Mouse (Mus musculus): ENCODE data around the gene Ndufs3. TPM values are rescaled to one million over a fixed set of nuclear protein-coding genes. Genes with fewer than 3 reads are reported as not detected.

Ndufs3 gene
- 213 and 219 TPM in 2 replicates for polyA plus RNA-seq (2015; fragmentation: Nextera tagmentation; extraction: Ambion mirVana)

- ATAC-seq (replicated peaks): peak; percentile 94
- Histone ChIP-seq H3K9ac (replicated peaks) (peak within 1 kb of the TSS; percentile 89), H3K4me3 (peak within 1 kb of the TSS; percentile 81), H3K4me1 (peaks cover 36% of the 10 kb centered on the region), H3K9me3 (no peaks in the 10 kb centered on the region), H3K27me3 (no peaks in the 10 kb centered on the region), H3K27ac (replicated peaks) (peak within 1 kb of the TSS; percentile 93), H3K36me3 (peaks cover 43% of the 10 kb centered on the region), H3K4me2 (replicated peaks) (peak within 1 kb of the TSS; percentile 56)
- WGBS: under 1% methylated on average over 42 of the region's 43 CpGs
These were observed at the start of gene Ndufs3, which contains the start of gene Kbtbd4 for GRCm38 (mm10) chr2:90904076-90904855. Gene Ndufs3, minus strand, starts transcription at chr2:90904827. Gene Kbtbd4, plus strand, starts transcription at chr2:90904740.

- 24% methylated on average over 3 of the region's 3 CpGs for WGBS
- ATAC-seq (replicated peaks): no peak
- Histone ChIP-seq H3K4me1 (peaks cover 28% of the 10 kb centered on the region), H3K4me2 (replicated peaks) (no peak overlapping the region), H3K4me3 (no peak overlapping the region), H3K27ac (replicated peaks) (no peak overlapping the region), H3K9me3 (no peaks in the 10 kb centered on the region), H3K36me3 (no peaks in the 10 kb centered on the region), H3K27me3 (no peaks in the 10 kb centered on the region), H3K9ac (replicated peaks) (no peak overlapping the region)
These were observed 48.8 kb upstream of the Ndufs3 start for GRCm38 (mm10) chr2:90953461-90953860.

DNA sequence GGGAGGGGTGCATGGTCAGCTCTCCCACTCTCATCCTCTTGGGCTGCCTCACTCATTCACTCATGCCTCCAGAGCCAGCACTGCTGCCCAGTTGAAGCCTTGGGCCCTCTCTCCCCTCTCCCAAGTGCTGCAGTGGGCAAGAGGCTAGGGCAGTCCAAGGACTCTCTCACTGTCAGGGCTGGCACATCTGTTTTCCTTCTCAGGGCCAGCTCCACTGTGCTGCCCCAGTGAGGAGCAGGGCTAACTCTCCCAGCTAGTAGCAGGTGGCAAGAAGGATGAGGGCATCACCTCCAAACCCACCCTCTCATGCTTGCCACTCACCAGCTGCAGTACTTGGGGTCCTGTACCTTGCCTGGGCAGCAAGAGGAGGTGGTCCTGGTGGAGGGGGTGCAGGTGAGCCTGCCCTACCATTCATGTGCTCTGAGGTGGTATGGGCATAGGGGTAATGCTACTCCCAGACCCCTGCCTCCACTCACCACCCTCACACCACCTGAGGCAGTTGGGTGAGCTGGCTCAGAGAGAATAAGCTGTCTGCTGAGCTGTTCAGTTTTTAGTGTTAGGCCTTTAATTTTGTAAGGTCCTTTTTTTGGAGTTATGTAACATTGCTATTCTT, 46.1 kb upstream of the Ndufs3 start:
- H3K36me3 ChIP-seq: no peaks in the 10 kb centered on the region
- no peak overlapping the region for H3K4me2 ChIP-seq (replicated peaks)
- H3K27ac ChIP-seq (replicated peaks): no peak overlapping the region
- ATAC-seq (replicated peaks): 0 out of 2 replicates have a peak, but pooled peaks have one; percentile 35
- no peak overlapping the region for H3K9ac ChIP-seq (replicated peaks)
- no peaks in the 10 kb centered on the region for H3K27me3 ChIP-seq
- no peak overlapping the region for H3K4me3 ChIP-seq
- peaks cover 15% of the 10 kb centered on the region for H3K4me1 ChIP-seq
- H3K9me3 ChIP-seq: no peaks in the 10 kb centered on the region

- Histone ChIP-seq H3K9me3 (no peaks in the 10 kb centered on the region), H3K4me3 (no peak overlapping the region), H3K4me1 (peaks cover 10% of the 10 kb centered on the region), H3K36me3 (no peaks in the 10 kb centered on the region), H3K27me3 (no peaks in the 10 kb centered on the region), H3K27ac (replicated peaks) (no peak overlapping the region), H3K9ac (replicated peaks) (no peak overlapping the region), H3K4me2 (replicated peaks) (no peak overlapping the region)
- WGBS: 92% methylated on average over 5 of the region's 5 CpGs
- ATAC-seq (replicated peaks): no peak
These were observed 45.5 kb upstream of the Ndufs3 start for GRCm38 (mm10) chr2:90950149-90950548.

DNA sequence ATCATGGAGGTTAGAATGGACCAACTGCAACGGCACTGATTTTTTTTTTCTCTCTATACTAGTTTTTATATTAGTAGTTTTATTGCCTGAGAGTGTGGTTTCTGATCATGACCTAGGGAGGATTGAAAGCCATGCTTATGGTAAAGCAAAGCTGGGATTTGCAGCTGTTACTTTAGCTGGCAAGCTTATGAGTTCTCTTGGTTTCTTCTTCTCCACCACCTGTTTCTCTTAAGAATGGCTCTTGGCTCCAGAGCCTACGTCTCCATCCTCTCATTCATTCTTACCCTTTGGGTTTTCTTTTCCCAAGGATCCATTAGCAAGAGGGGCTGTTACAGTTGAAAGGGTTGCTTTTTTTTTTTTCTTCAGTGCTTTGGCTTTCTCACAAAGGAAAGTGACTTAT, 37.1 kb upstream of the Ndufs3 start:
- ATAC-seq (replicated peaks): no peak
- Histone ChIP-seq H3K4me1 (peaks cover 28% of the 10 kb centered on the region), H3K9me3 (no peaks in the 10 kb centered on the region), H3K4me3 (peak overlapping the region; percentile 78), H3K9ac (replicated peaks) (0 out of 2 replicates have a peak overlapping the region, but pooled peaks have one; percentile 92), H3K36me3 (no peaks in the 10 kb centered on the region), H3K27ac (replicated peaks) (no peak overlapping the region), H3K27me3 (no peaks in the 10 kb centered on the region), H3K4me2 (replicated peaks) (peak overlapping the region; percentile 52)
- WGBS: 30% methylated on average over 2 of the region's 2 CpGs

DNA sequence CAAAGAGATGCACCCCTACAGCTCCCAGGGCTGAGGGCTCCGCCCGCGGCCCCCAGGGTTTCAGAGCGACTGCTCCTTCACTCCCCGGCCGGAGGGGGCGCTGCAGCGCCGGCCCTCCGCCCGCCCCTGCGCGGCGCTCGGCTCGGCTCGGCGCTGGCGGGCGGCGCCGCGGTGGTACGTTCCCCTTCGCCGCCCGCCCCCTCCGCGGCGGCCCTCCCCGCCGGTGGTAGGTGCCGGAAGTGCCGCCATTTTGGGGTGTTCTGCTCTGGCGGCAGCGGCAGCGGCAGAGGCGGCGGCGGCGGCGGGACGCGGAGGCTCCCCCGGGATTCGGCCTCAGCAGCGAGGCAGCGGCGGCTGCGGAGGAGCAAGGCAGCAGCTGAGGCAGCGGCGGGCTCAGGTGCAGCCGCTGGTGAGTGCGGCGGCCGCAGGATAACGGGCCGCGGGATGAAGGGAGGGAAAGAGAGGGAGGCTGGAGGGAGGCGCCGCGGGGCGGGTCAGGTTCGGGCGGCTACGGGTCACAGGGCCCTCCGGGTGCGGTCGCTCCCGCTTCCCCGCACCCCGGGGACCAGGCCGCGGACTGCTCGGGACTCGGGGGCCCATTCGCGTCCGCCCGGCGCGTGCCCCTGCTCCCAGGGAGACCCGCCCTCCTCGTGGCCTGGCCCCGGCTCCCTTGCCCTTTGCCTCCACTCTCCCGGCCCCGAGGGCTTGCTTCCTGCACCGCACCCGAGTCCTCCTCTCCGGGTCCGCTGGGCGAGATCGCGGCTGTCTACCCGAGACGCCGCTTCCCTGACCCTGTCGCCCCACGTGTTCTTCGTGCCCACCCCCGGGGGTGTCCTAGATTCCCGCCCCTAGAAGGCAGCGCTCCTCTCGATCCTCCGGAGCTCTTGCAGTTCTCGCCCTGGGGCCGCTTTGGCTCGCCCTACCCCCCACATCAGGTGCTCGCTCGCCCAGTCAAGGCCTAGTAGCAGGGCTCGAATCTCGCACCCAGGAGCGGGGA, 35.9 kb upstream of the Ndufs3 start, which contains the start of gene Celf1:
Gene Celf1 (plus strand): TSS at position 150 of the 997 bp plus-strand sequence.
- WGBS: 1% methylated on average over 91 of the region's 113 CpGs
- H3K9ac ChIP-seq (replicated peaks): peak within 1 kb of the TSS; percentile 92
- no peaks in the 10 kb centered on the region for H3K9me3 ChIP-seq
- H3K4me3 ChIP-seq: peak within 1 kb of the TSS; percentile 78
- no peaks in the 10 kb centered on the region for H3K27me3 ChIP-seq
- H3K4me2 ChIP-seq (replicated peaks): peak within 1 kb of the TSS; percentile 52
- H3K36me3 ChIP-seq: no peaks in the 10 kb centered on the region
- H3K4me1 ChIP-seq: peaks cover 28% of the 10 kb centered on the region
- ATAC-seq (replicated peaks): peak; percentile 97
- peak within 1 kb of the TSS; percentile 90 for H3K27ac ChIP-seq (replicated peaks)

DNA sequence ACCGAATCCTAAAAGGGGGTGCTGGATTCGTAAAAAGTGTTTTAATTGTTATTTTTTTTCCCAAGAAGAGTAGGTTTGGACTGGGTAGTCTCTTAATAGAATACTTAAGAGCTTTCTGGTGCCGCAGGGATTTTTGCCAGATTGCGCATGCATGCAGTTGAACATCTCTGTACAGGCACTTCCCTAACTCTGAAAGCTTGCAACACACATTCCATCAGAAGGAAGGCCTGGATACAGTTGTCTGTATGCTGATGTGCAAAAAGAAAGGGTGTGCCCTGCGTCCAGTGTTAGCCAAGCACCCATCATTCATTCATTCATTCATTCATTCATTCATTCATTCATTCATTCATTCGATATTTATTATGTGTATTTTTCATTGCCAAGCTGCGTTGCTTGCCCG, 35.1 kb upstream of the Ndufs3 start:
- 49% methylated on average over 8 of the region's 8 CpGs for WGBS
- ATAC-seq (replicated peaks): peak; percentile 47

GRCm38 (mm10) chr2:90938362-90938761, 33.7 kb upstream of the Ndufs3 start:
- no peak overlapping the region for H3K4me3 ChIP-seq
- H3K36me3 ChIP-seq: no peaks in the 10 kb centered on the region
- H3K4me2 ChIP-seq (replicated peaks): no peak overlapping the region
- H3K27me3 ChIP-seq: no peaks in the 10 kb centered on the region
- no peak overlapping the region for H3K9ac ChIP-seq (replicated peaks)
- H3K27ac ChIP-seq (replicated peaks): no peak overlapping the region
- WGBS: 77% methylated on average over 3 of the region's 3 CpGs
- peaks cover 21% of the 10 kb centered on the region for H3K4me1 ChIP-seq
- no peaks in the 10 kb centered on the region for H3K9me3 ChIP-seq
- ATAC-seq (replicated peaks): no peak

More for the DNA sequence above, 35.1 kb upstream of the Ndufs3 start:
- Histone ChIP-seq H3K9ac (replicated peaks) (peak overlapping the region; percentile 54), H3K36me3 (no peaks in the 10 kb centered on the region), H3K4me3 (peak overlapping the region; percentile 78), H3K4me2 (replicated peaks) (peak overlapping the region; percentile 52), H3K4me1 (peaks cover 28% of the 10 kb centered on the region), H3K9me3 (no peaks in the 10 kb centered on the region), H3K27ac (replicated peaks) (peak overlapping the region; percentile 90), H3K27me3 (no peaks in the 10 kb centered on the region)

DNA sequence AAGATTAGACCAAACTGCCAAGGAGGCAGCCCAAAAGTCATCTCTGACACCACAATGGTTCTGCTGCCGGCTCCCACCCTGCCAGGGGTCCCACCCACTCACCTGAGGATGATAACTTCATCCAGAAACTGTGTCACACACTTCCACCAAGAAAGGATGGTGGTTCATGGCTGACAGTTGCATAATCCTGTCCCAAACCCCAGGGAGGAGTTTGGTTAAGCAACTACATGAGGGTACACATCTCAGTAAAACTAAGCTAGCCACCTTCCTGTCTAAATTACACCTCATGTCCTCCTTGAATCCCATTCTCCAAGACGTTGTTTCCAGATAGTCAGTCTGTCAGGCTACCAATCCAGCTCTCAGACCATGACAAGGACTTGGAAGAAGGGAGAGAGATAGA, 27.6 kb upstream of the Ndufs3 start:
- no peaks in the 10 kb centered on the region for H3K27me3 ChIP-seq
- H3K27ac ChIP-seq (replicated peaks): no peak overlapping the region
- H3K36me3 ChIP-seq: no peaks in the 10 kb centered on the region
- no peak for ATAC-seq (replicated peaks)
- H3K9me3 ChIP-seq: no peaks in the 10 kb centered on the region
- H3K4me2 ChIP-seq (replicated peaks): no peak overlapping the region
- H3K4me1 ChIP-seq: no peaks in the 10 kb centered on the region
- 86% methylated on average over 2 of the region's 2 CpGs for WGBS
- no peak overlapping the region for H3K9ac ChIP-seq (replicated peaks)
- no peak overlapping the region for H3K4me3 ChIP-seq

GRCm38 (mm10) chr2:90931829-90932228, 27.2 kb upstream of the Ndufs3 start:
- no peak overlapping the region for H3K27ac ChIP-seq (replicated peaks)
- H3K4me3 ChIP-seq: no peak overlapping the region
- ATAC-seq (replicated peaks): no peak
- WGBS: 89% methylated on average over 8 of the region's 8 CpGs
- H3K9ac ChIP-seq (replicated peaks): no peak overlapping the region
- no peaks in the 10 kb centered on the region for H3K4me1 ChIP-seq
- H3K36me3 ChIP-seq: no peaks in the 10 kb centered on the region
- no peak overlapping the region for H3K4me2 ChIP-seq (replicated peaks)
- no peaks in the 10 kb centered on the region for H3K27me3 ChIP-seq
- no peaks in the 10 kb centered on the region for H3K9me3 ChIP-seq

DNA sequence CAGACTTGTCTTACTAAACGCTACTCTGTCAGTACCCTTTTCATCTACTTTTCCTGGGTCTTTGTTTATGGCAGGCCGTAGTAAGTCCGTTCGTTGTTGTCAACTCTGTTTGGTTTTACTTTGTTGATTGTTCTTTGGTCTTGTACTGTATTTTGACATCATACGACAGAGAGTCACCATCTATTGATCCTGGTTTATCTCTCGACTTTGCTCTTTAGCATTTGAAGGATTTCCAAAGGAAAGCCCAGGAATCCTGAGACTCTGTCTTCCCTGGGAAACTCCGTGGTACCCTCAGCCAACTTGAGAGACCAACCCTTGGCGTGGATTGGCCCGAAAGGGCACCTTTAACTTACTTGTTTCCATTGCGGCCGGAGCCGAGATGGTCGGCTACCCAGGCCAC, 23.9 kb upstream of the Ndufs3 start:
- no peak overlapping the region for H3K9ac ChIP-seq (replicated peaks)
- H3K4me1 ChIP-seq: no peaks in the 10 kb centered on the region
- H3K4me2 ChIP-seq (replicated peaks): no peak overlapping the region
- H3K27ac ChIP-seq (replicated peaks): no peak overlapping the region
- H3K36me3 ChIP-seq: no peaks in the 10 kb centered on the region
- no peak for ATAC-seq (replicated peaks)
- no peaks in the 10 kb centered on the region for H3K9me3 ChIP-seq
- WGBS: 87% methylated on average over 13 of the region's 13 CpGs
- H3K4me3 ChIP-seq: no peak overlapping the region
- H3K27me3 ChIP-seq: no peaks in the 10 kb centered on the region
